Mouse (Mus musculus): ENCODE measurements around the gene Adgrb3.

- no peak for TF ChIP-seq CTCF (conservative IDR thresholded peaks at IDR 0.05; ENCODE audit: low read length)
- TF ChIP-seq NANOG (IDR thresholded peaks at IDR 0.05; ENCODE audit: borderline replicate concordance, low read length), result no peak
Measured at GRCm38 (mm10) chr1:25179860-25180582, 649.5 kb downstream of the Adgrb3 start.

All from E14TG2a.4 (cell line).